Mouse (Mus musculus) liver, embryonic 11.5 days (tissue): ENCODE data around the gene Rad9a. TPM values are rescaled to one million over a fixed set of nuclear protein-coding genes. Genes with fewer than 3 reads are reported as not detected.

ENCODE experiments used
- ATAC-seq: fragments of 200-750 bp; cut with Nextera tagmentation; replicated peaks from 2 replicates; pipeline ENCODE4 v1.8.0; 2017; ENCODE audit warnings: moderate number of reproducible peaks, mild to moderate bottlenecking, moderate TSS enrichment, moderate library complexity; ENCODE audit not compliant: low FRiP score
- DNase-seq: peaks from one replicate; pipeline ENCODE4 v3.0.0-alpha.2; 2017; ENCODE audit warnings: low spot score
- H3K27ac ChIP-seq: fragments of 300-500 bp; sonication (generic); 2 replicates; pipeline ENCODE4 v1.5.1; 2014; ENCODE audit warnings: mild to moderate bottlenecking, low read depth, low read length, control low read depth
- H3K27me3 ChIP-seq: fragments of 300-500 bp; sonication (generic); replicated peaks from 2 replicates; pipeline ENCODE4 v1.6.1; 2014; ENCODE audit warnings: low read length, mixed read lengths; ENCODE audit not compliant: control insufficient read depth, insufficient read depth
- H3K36me3 ChIP-seq: fragments of 300-500 bp; sonication (generic); 2 replicates; pipeline ENCODE4 v1.6.1; 2014; ENCODE audit warnings: mild to moderate bottlenecking, low read length, moderate library complexity, mixed read lengths; ENCODE audit not compliant: control insufficient read depth, insufficient read depth
- H3K4me1 ChIP-seq: fragments of 300-500 bp; sonication (generic); replicated peaks from 2 replicates; pipeline ENCODE4 v1.6.1; 2014; ENCODE audit warnings: low read length, mixed read lengths; ENCODE audit not compliant: control insufficient read depth, insufficient read depth
- H3K4me2 ChIP-seq: fragments of 300-500 bp; sonication (generic); 2 replicates; pipeline ENCODE4 v1.6.1; 2014; ENCODE audit warnings: mild to moderate bottlenecking, control low read depth, moderate library complexity
- H3K4me3 ChIP-seq: fragments of 300-500 bp; sonication (generic); 2 replicates; pipeline ENCODE4 v1.5.1; 2014; ENCODE audit warnings: low read depth, low read length, control low read depth
- H3K9ac ChIP-seq: fragments of 300-500 bp; sonication (generic); 2 replicates; pipeline ENCODE4 v1.6.1; 2014; ENCODE audit warnings: low read depth, low read length, control low read depth
- H3K9me3 ChIP-seq: fragments of 300-500 bp; sonication (generic); 2 replicates; pipeline ENCODE4 v1.6.1; 2016; ENCODE audit warnings: low read length, inconsistent platforms, mixed read lengths; ENCODE audit not compliant: control insufficient read depth
- WGBS: fragments of 180-500 bp; shearing (Covaris S2); extraction: QIAGEN DNeasy Blood & Tissue Kit; methylation state at CpG from one replicate; pipeline ENCODE4 v1.1.7; 2014; 5-methylcytosine and 5-hydroxymethylcytosine counted together
- polyA plus RNA-seq: library from polyadenylated mRNA; unstranded; fragments of >200 nt; fragmentation: Nextera tagmentation; extraction: Ambion mirVana; gene quantifications from 2 replicates; pipeline ENCODE4 v1.2.1, GENCODE M21; 2014

The Rad9a gene
- polyA plus RNA-seq, 1 experiment from 2014 or later = 38.8 TPM

DNA sequence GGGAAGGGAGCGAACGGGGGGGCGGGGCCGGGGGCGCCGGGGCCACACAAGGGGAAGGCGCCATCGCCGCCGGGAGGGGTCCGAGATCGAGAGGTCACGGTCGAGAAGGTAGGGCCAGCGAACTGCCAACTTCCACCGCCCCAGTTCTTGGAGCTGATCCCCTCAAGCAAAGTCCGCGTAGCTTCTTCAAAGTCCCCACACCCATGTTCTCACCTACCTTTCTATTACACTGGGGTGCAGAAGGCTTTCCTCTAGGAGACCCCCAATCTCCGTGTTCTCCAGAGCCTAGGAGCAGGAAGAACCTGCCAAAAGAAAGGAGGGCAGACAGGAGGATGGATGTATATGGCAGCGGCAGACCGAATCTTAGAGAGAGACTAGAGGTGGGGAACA, 14.0 kb upstream of the Rad9a start:
- DNase-seq (no peak), ATAC-seq (no peak)
- Histone ChIP-seq H3K9ac (peak overlapping the region; percentile 73), H3K9me3 (no peaks in the 10 kb centered on the region), H3K27ac (peak overlapping the region; percentile 82; the same call in 1 of the 2 replicates), H3K4me3 (peak overlapping the region; percentile 67), H3K4me2 (peak overlapping the region; percentile 84), H3K27me3 (peaks cover 81% of the 10 kb centered on the region), H3K4me1 (peaks cover 40% of the 10 kb centered on the region), H3K36me3 (no peaks in the 10 kb centered on the region)
- 1% methylated on average over 14 of the region's 21 CpGs for WGBS

DNA sequence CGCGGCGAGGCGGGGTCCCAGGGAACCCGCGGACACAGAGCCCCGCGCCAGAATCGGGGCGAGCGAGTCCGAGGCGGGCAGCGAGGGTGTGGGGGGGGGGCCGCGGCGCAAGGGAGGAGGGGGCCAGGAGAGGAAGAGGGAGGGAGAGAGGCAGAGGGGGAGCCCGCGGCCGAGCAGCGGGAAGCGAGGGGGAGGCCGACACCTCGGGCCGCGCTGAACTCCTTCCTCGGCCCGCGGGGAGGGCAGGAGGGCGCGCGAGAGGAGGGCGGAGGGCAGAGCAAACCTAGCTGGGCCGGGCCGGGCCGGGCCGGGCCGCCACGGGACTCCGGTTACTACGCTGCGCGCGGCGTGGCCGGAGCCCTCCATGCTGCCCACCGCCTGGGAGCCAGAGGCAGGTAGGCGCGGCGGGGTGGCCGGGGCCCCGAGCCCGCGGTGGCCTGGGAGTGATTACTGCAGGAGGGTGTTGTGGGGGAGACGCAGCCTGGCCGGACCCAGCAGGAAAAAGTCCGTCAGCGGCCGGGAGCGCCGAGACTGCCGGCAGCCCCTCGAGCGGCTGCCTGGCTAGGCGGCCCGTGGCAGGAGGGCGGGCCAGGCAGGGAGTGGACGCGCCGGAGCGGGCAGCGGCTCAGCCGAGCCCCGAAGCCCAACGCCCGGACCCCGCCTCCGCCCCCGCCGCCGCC, 13.4 kb upstream of the Rad9a start:
- H3K9me3 ChIP-seq = no peaks in the 10 kb centered on the region
- 1% methylated on average over 54 of the region's 81 CpGs for WGBS
- H3K27me3 ChIP-seq = peaks cover 82% of the 10 kb centered on the region
- H3K4me2 ChIP-seq = peak overlapping the region; percentile 84
- peaks cover 35% of the 10 kb centered on the region for H3K4me1 ChIP-seq
- peak overlapping the region; percentile 67 for H3K4me3 ChIP-seq
- peak overlapping the region; percentile 82 for H3K27ac ChIP-seq
- DNase-seq = no peak
- peak; percentile 22; the same call in 1 of the 2 replicates for ATAC-seq
- peak overlapping the region; percentile 73 for H3K9ac ChIP-seq
- no peaks in the 10 kb centered on the region for H3K36me3 ChIP-seq

- peaks cover 86% of the 10 kb centered on the region for H3K27me3 ChIP-seq
- peaks cover 33% of the 10 kb centered on the region for H3K4me1 ChIP-seq
- WGBS = under 1% methylated on average over 48 of the region's 49 CpGs
- peak within 1 kb of the TSS; percentile 73 for H3K9ac ChIP-seq
- H3K4me3 ChIP-seq = peak within 1 kb of the TSS; percentile 67
- H3K4me2 ChIP-seq = peak within 1 kb of the TSS; percentile 84
- no peaks in the 10 kb centered on the region for H3K9me3 ChIP-seq
- H3K27ac ChIP-seq = peak within 1 kb of the TSS; percentile 82
- H3K36me3 ChIP-seq = no peaks in the 10 kb centered on the region
- DNase-seq = no peak
- ATAC-seq = peak; percentile 34; the same call in 1 of the 2 replicates
Measured at GRCm38 (mm10) chr19:4214071-4214770, 12.8 kb upstream of the Rad9a start, which contains the start of the genes Clcf1 and AC109138.7. TSS of gene Clcf1 (plus strand) at chr19:4214238. TSS of gene AC109138.7 (plus strand) at chr19:4214357.

DNA sequence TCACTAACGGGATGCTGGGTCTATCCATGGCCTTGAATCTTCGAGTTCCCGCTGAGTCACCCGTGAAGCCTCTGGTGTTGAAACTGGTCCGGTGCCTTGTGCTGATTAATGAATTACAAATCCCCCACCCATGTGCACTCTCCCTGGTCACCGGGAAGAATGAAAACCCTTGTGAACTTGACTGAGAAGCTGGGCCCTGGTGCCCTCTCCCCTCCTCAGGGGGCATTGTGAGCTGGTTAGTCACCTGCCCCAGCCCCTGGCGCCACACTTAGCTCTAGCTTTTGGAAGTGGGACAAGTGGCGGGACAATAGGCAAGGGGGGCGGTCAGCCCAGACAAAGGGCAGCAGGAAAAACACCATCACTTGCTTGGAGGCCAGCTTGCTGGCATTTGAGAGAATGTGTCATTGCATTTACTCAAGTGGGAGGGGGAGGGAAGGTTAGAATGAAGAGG, 12.1 kb upstream of the Rad9a start:
- ATAC-seq = no peak
- H3K4me3 ChIP-seq = peak overlapping the region; percentile 67
- H3K9ac ChIP-seq = no peak overlapping the region
- no peaks in the 10 kb centered on the region for H3K9me3 ChIP-seq
- 3% methylated on average over 9 of the region's 9 CpGs for WGBS
- peaks cover 90% of the 10 kb centered on the region for H3K27me3 ChIP-seq
- H3K27ac ChIP-seq = no peak overlapping the region
- no peak for DNase-seq
- no peaks in the 10 kb centered on the region for H3K36me3 ChIP-seq
- peaks cover 33% of the 10 kb centered on the region for H3K4me1 ChIP-seq
- peak overlapping the region; percentile 84 for H3K4me2 ChIP-seq

- no peak overlapping the region for H3K27ac ChIP-seq
- peaks cover 29% of the 10 kb centered on the region for H3K4me1 ChIP-seq
- H3K4me3 ChIP-seq = no peak overlapping the region
- no peaks in the 10 kb centered on the region for H3K36me3 ChIP-seq
- DNase-seq (no peak), ATAC-seq (no peak)
- WGBS = 40% methylated on average over 4 of the region's 4 CpGs
- H3K9ac ChIP-seq = no peak overlapping the region
- H3K27me3 ChIP-seq = peaks cover 77% of the 10 kb centered on the region
- H3K9me3 ChIP-seq = no peaks in the 10 kb centered on the region
- no peak overlapping the region for H3K4me2 ChIP-seq
Measured at GRCm38 (mm10) chr19:4211891-4212588, 10.6 kb upstream of the Rad9a start.

GRCm38 (mm10) chr19:4208563-4208962, 7.1 kb upstream of the Rad9a start:
- WGBS = 58% methylated on average over 5 of the region's 5 CpGs
- peaks cover 5% of the 10 kb centered on the region for H3K4me1 ChIP-seq
- no peak overlapping the region for H3K4me3 ChIP-seq
- H3K9ac ChIP-seq = no peak overlapping the region
- DNase-seq (no peak), ATAC-seq (no peak)
- no peaks in the 10 kb centered on the region for H3K9me3 ChIP-seq
- H3K36me3 ChIP-seq = no peaks in the 10 kb centered on the region
- H3K27me3 ChIP-seq = peaks cover 48% of the 10 kb centered on the region
- no peak overlapping the region for H3K27ac ChIP-seq
- no peak overlapping the region for H3K4me2 ChIP-seq

DNA sequence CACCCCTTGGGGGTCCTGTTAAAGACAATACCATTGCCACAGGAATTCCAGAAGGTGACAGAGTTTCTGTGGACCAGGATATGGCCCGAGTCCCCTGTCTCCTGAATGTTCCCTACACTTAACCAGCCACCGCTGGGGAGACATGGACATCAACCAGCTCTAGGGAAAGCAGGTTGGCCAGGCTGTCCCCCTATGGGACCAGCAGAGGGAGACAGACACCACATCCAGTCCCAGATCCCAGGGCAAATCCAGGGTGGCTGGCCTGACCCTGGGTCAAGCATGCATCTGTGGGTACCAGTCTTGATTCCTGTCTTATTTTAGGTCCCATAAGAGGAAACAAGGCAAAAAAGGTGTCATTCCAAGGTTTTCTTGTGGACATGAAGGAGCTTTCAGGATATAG, 5.5 kb upstream of the Rad9a start:
- Histone ChIP-seq H3K4me2 (no peak overlapping the region), H3K9ac (no peak overlapping the region), H3K4me3 (no peak overlapping the region), H3K27ac (no peak overlapping the region), H3K9me3 (no peaks in the 10 kb centered on the region), H3K36me3 (no peaks in the 10 kb centered on the region), H3K27me3 (peaks cover 32% of the 10 kb centered on the region), H3K4me1 (peaks cover 9% of the 10 kb centered on the region)
- ATAC-seq (peak; percentile 60; the same call in 1 of the 2 replicates), DNase-seq (no peak)
- WGBS = 0% methylated on average over 2 of the region's 2 CpGs

- Histone ChIP-seq H3K9ac (no peak overlapping the region), H3K4me1 (peaks cover 19% of the 10 kb centered on the region)
Measured at GRCm38 (mm10) chr19:4204889-4205288, 3.4 kb upstream of the Rad9a start.

More at GRCm38 (mm10) chr19:4204889-4205288, 3.4 kb upstream of the Rad9a start:
- Histone ChIP-seq H3K4me2 (no peak overlapping the region), H3K27me3 (peaks cover 14% of the 10 kb centered on the region), H3K27ac (no peak overlapping the region), H3K4me3 (no peak overlapping the region), H3K36me3 (no peaks in the 10 kb centered on the region; the same call in 1 of the 2 replicates), H3K9me3 (no peaks in the 10 kb centered on the region)
- WGBS = 59% methylated on average over 3 of the region's 4 CpGs
- ATAC-seq = no peak
- no peak for DNase-seq
